Mouse (Mus musculus) macrophage (primary cell): ENCODE data around the gene Vmn2r104. TPM values are rescaled to one million over a fixed set of nuclear protein-coding genes. Genes with fewer than 3 reads are reported as not detected.

ENCODE experiments used
- H3K27ac ChIP-seq: fragments of 350-480 bp; formaldehyde crosslinking; 2 replicates; pipeline ENCODE4 v1.9.0; 2021
- H3K36me3 ChIP-seq: fragments of 350-480 bp; formaldehyde crosslinking; 2 replicates; pipeline ENCODE4 v1.9.0; 2021; ENCODE audit errors: inconsistent target
- H3K4me3 ChIP-seq: fragments of 350-480 bp; formaldehyde crosslinking; 2 replicates; pipeline ENCODE4 v1.9.0; 2021; ENCODE audit errors: inconsistent target
- H3K79me2 ChIP-seq: fragments of 350-480 bp; formaldehyde crosslinking; 2 replicates; pipeline ENCODE4 v1.9.0; 2021; ENCODE audit errors: inconsistent target
- WGBS: methylation state at CpG from one replicate; pipeline ENCODE4 v1.1.7; 2026; ENCODE audit warnings: inconsistent platforms; ENCODE audit not compliant: missing documents; 5-methylcytosine and 5-hydroxymethylcytosine counted together
- polyA plus RNA-seq: library from polyadenylated mRNA; stranded (reverse); fragments of 250-400 nt; gene quantifications from 3 replicates; pipeline ENCODE4 v1.2.4, GENCODE M21; 2018; ENCODE audit warnings: inconsistent platforms
- total RNA-seq, 78 experiments: library from RNA; depleted of rRNA; stranded (reverse); fragments of 250-400 nt; gene quantifications; 1 replicate in 9 of 78; 2 replicates in 24 of 78; 3 replicates in 43 of 78; 4 replicates in 2 of 78; pipeline ENCODE4 v1.2.4; 2018; ENCODE audit warnings: inconsistent platforms in 56 of 78

Gene Vmn2r104
- not detected for total RNA-seq (2018; cell fraction: chromatin; rRNA removed)
- total RNA-seq (2018; cell fraction: cytosol; rRNA removed) = not detected
- total RNA-seq (2018; cell fraction: nucleus; rRNA removed) = not detected
- not detected in 3 replicates for polyA plus RNA-seq

GRCm38 (mm10) chr17:20048236-20048635 lies at the start of gene Vmn2r104:
Gene Vmn2r104, minus strand, starts transcription at chr17:20048336.
- WGBS = 83% methylated on average over 1 of the region's 1 CpGs
- no peak within 1 kb of the TSS for H3K27ac ChIP-seq
- H3K36me3 ChIP-seq = no peaks in the 10 kb centered on the region
- no peaks in the 10 kb centered on the region for H3K79me2 ChIP-seq
- H3K4me3 ChIP-seq = no peak within 1 kb of the TSS

GRCm38 (mm10) chr17:20074090-20074489 lies 26.0 kb upstream of the Vmn2r104 start:
- Histone ChIP-seq H3K27ac (no peak overlapping the region), H3K36me3 (no peaks in the 10 kb centered on the region), H3K4me3 (no peak overlapping the region), H3K79me2 (no peaks in the 10 kb centered on the region)
- 78% methylated on average over 6 of the region's 6 CpGs for WGBS

- H3K27ac ChIP-seq = no peak overlapping the region
- H3K4me3 ChIP-seq = no peak overlapping the region
- 96% methylated on average over 4 of the region's 4 CpGs for WGBS
- H3K36me3 ChIP-seq = no peaks in the 10 kb centered on the region
- no peaks in the 10 kb centered on the region for H3K79me2 ChIP-seq
Measured at GRCm38 (mm10) chr17:20071656-20072396, 23.7 kb upstream of the Vmn2r104 start.

Other genes starting within 250 kb of the Vmn2r104 start
- gene Fpr-rs7, start 65.9 kb upstream of the Vmn2r104 start, polyA plus RNA-seq = not detected in 3 replicates
- not detected in 3 replicates for gene Fpr-rs6, start 134.8 kb upstream of the Vmn2r104 start, polyA plus RNA-seq
- gene Vmn2r105, start 186.7 kb upstream of the Vmn2r104 start, polyA plus RNA-seq = not detected in 3 replicates
- not detected in 3 replicates for gene Vmn2r106, start 237.2 kb upstream of the Vmn2r104 start, polyA plus RNA-seq